Mouse (Mus musculus) neural tube, embryonic 11.5 days (tissue): ENCODE results near the gene Man1a. TPM values are rescaled to one million over a fixed set of nuclear protein-coding genes. Genes with fewer than 3 reads are reported as not detected.

Source experiments
- ATAC-seq: fragments of 200-750 bp; cut with Nextera tagmentation; 2 replicates; pipeline ENCODE4 v1.8.0; 2017; ENCODE audit warnings: moderate number of reproducible peaks, mild to moderate bottlenecking, moderate TSS enrichment, moderate library complexity; ENCODE audit not compliant: insufficient read depth, low FRiP score, low TSS enrichment
- DNase-seq: peaks from one replicate; pipeline ENCODE4 v3.0.0-alpha.2; 2015; ENCODE audit warnings: low spot score
- H3K27ac ChIP-seq: fragments of 300-500 bp; sonication (generic); 2 replicates; pipeline ENCODE4 v1.5.1; 2014; ENCODE audit warnings: low read depth, mild to moderate bottlenecking, low read length
- H3K27me3 ChIP-seq: fragments of 300-500 bp; sonication (generic); 2 replicates; pipeline ENCODE4 v1.6.1; 2014; ENCODE audit warnings: mild to moderate bottlenecking, low read length, mixed read lengths; ENCODE audit not compliant: control insufficient read depth, insufficient read depth
- H3K36me3 ChIP-seq: fragments of 300-500 bp; sonication (generic); 2 replicates; pipeline ENCODE4 v1.6.1; 2014; ENCODE audit warnings: mild to moderate bottlenecking, low read length, moderate library complexity, mixed read lengths; ENCODE audit not compliant: control insufficient read depth, insufficient read depth
- H3K4me1 ChIP-seq: fragments of 300-500 bp; sonication (generic); 2 replicates; pipeline ENCODE4 v1.6.1; 2014; ENCODE audit warnings: low read length, mixed read lengths; ENCODE audit not compliant: control insufficient read depth, insufficient read depth
- H3K4me2 ChIP-seq: fragments of 300-500 bp; sonication (generic); 2 replicates; pipeline ENCODE4 v1.6.1; 2014; ENCODE audit warnings: low read depth, mild to moderate bottlenecking, moderate library complexity
- H3K4me3 ChIP-seq: fragments of 300-500 bp; sonication (generic); 2 replicates; pipeline ENCODE4 v1.5.1; 2014; ENCODE audit warnings: low read depth, low read length
- H3K9ac ChIP-seq: fragments of 300-500 bp; sonication (generic); 2 replicates; pipeline ENCODE4 v1.6.1; 2014; ENCODE audit warnings: mild to moderate bottlenecking, low read length
- H3K9me3 ChIP-seq: fragments of 300-500 bp; sonication (generic); 2 replicates; pipeline ENCODE4 v1.6.1; 2016; ENCODE audit warnings: low read length; ENCODE audit not compliant: control insufficient read depth
- WGBS: fragments of 180-500 bp; shearing (Covaris S2); extraction: QIAGEN DNeasy Blood & Tissue Kit; methylation state at CpG from one replicate; pipeline ENCODE4 v1.1.7; 2014; 5-methylcytosine and 5-hydroxymethylcytosine counted together
- polyA plus RNA-seq: library from polyadenylated mRNA; unstranded; fragments of >200 nt; fragmentation: Nextera tagmentation; extraction: Ambion mirVana; gene quantifications from 2 replicates; pipeline ENCODE4 v1.2.1, GENCODE M21; 2014

Gene Man1a
- polyA plus RNA-seq, 1 experiment from 2014 or later = 2.8 TPM

- DNase-seq = no peak
Measured at GRCm38 (mm10) chr10:54087346-54087745, 10.9 kb upstream of the Man1a start.

GRCm38 (mm10) chr10:54085073-54085472, 8.7 kb upstream of the Man1a start:
- DNase-seq = no peak
- H3K4me3 ChIP-seq = no peak overlapping the region
- H3K4me2 ChIP-seq = no peak overlapping the region
- H3K27me3 ChIP-seq = no peaks in the 10 kb centered on the region
- no peak overlapping the region for H3K27ac ChIP-seq
- no peak for ATAC-seq
- no peaks in the 10 kb centered on the region for H3K36me3 ChIP-seq
- H3K4me1 ChIP-seq = no peaks in the 10 kb centered on the region
- no peak overlapping the region for H3K9ac ChIP-seq
- H3K9me3 ChIP-seq = no peaks in the 10 kb centered on the region
- 80% methylated on average over 2 of the region's 2 CpGs for WGBS

More at GRCm38 (mm10) chr10:54087346-54087745, 10.9 kb upstream of the Man1a start:
- no peak overlapping the region for H3K4me3 ChIP-seq
- H3K9me3 ChIP-seq = no peaks in the 10 kb centered on the region
- 93% methylated on average over 3 of the region's 3 CpGs for WGBS
- no peak overlapping the region for H3K9ac ChIP-seq
- no peak overlapping the region for H3K27ac ChIP-seq
- no peaks in the 10 kb centered on the region for H3K36me3 ChIP-seq
- no peaks in the 10 kb centered on the region for H3K4me1 ChIP-seq
- H3K27me3 ChIP-seq = no peaks in the 10 kb centered on the region
- ATAC-seq = no peak
- no peak overlapping the region for H3K4me2 ChIP-seq

GRCm38 (mm10) chr10:54077005-54077404, 596 bp upstream of the Man1a start:
- peaks cover 6% of the 10 kb centered on the region; the same call in 1 of the 2 replicates for H3K4me1 ChIP-seq
- ATAC-seq (no peak), DNase-seq (no peak)
- H3K9me3 ChIP-seq = no peaks in the 10 kb centered on the region
- no peak overlapping the region for H3K27ac ChIP-seq
- no peak overlapping the region for H3K4me2 ChIP-seq
- no peak overlapping the region for H3K9ac ChIP-seq
- WGBS = 65% methylated on average over 3 of the region's 3 CpGs
- no peak overlapping the region for H3K4me3 ChIP-seq
- no peaks in the 10 kb centered on the region for H3K36me3 ChIP-seq
- peaks cover 3% of the 10 kb centered on the region; the same call in 1 of the 2 replicates for H3K27me3 ChIP-seq

- Histone ChIP-seq H3K36me3 (no peaks in the 10 kb centered on the region), H3K27me3 (peaks cover 3% of the 10 kb centered on the region; the same call in 1 of the 2 replicates), H3K4me2 (peak overlapping the region; percentile 99), H3K4me1 (peaks cover 6% of the 10 kb centered on the region; the same call in 1 of the 2 replicates), H3K4me3 (peak overlapping the region; percentile 68), H3K9ac (peak overlapping the region; percentile 54), H3K9me3 (no peaks in the 10 kb centered on the region), H3K27ac (no peak overlapping the region)
- DNase-seq = peak; percentile 91
- ATAC-seq = peak; percentile 97
- WGBS = under 1% methylated on average over 48 of the region's 68 CpGs
Measured at GRCm38 (mm10) chr10:54075441-54076010, 883 bp downstream of the Man1a start.

GRCm38 (mm10) chr10:54074609-54075421, 1.6 kb downstream of the Man1a start:
- Histone ChIP-seq H3K4me1 (peaks cover 6% of the 10 kb centered on the region; the same call in 1 of the 2 replicates), H3K27me3 (peaks cover 3% of the 10 kb centered on the region; the same call in 1 of the 2 replicates), H3K4me2 (peak overlapping the region; percentile 99), H3K9me3 (no peaks in the 10 kb centered on the region), H3K4me3 (peak overlapping the region; percentile 68), H3K27ac (no peak overlapping the region), H3K9ac (peak overlapping the region; percentile 54), H3K36me3 (no peaks in the 10 kb centered on the region)
- ATAC-seq = peak; percentile 58
- WGBS = under 1% methylated on average over 56 of the region's 73 CpGs
- peak; percentile 68 for DNase-seq

GRCm38 (mm10) chr10:54074247-54074608, 2.2 kb downstream of the Man1a start:
- H3K4me3 ChIP-seq = peak overlapping the region; percentile 68
- H3K27ac ChIP-seq = no peak overlapping the region
- under 1% methylated on average over 14 of the region's 14 CpGs for WGBS
- peak overlapping the region; percentile 54 for H3K9ac ChIP-seq
- DNase-seq (no peak), ATAC-seq (no peak)
- no peaks in the 10 kb centered on the region for H3K36me3 ChIP-seq
- H3K27me3 ChIP-seq = peaks cover 3% of the 10 kb centered on the region; the same call in 1 of the 2 replicates
- peaks cover 6% of the 10 kb centered on the region; the same call in 1 of the 2 replicates for H3K4me1 ChIP-seq
- no peaks in the 10 kb centered on the region for H3K9me3 ChIP-seq
- peak overlapping the region; percentile 99 for H3K4me2 ChIP-seq

- Histone ChIP-seq H3K27me3 (peaks cover 3% of the 10 kb centered on the region; the same call in 1 of the 2 replicates), H3K4me3 (peak overlapping the region; percentile 68), H3K27ac (no peak overlapping the region), H3K4me1 (peaks cover 6% of the 10 kb centered on the region; the same call in 1 of the 2 replicates), H3K9me3 (no peaks in the 10 kb centered on the region), H3K36me3 (no peaks in the 10 kb centered on the region), H3K9ac (no peak overlapping the region), H3K4me2 (peak overlapping the region; percentile 99)
- 69% methylated on average over 6 of the region's 6 CpGs for WGBS
- ATAC-seq (no peak), DNase-seq (no peak)
Measured at GRCm38 (mm10) chr10:54073641-54074203, 2.7 kb downstream of the Man1a start.

GRCm38 (mm10) chr10:54072336-54072735, 4.1 kb downstream of the Man1a start:
- ATAC-seq = no peak
- Histone ChIP-seq H3K9me3 (no peaks in the 10 kb centered on the region), H3K27me3 (peaks cover 3% of the 10 kb centered on the region; the same call in 1 of the 2 replicates), H3K9ac (no peak overlapping the region), H3K4me3 (no peak overlapping the region), H3K27ac (no peak overlapping the region), H3K4me1 (peaks cover 6% of the 10 kb centered on the region; the same call in 1 of the 2 replicates), H3K4me2 (no peak overlapping the region), H3K36me3 (no peaks in the 10 kb centered on the region)
- 87% methylated on average over 2 of the region's 2 CpGs for WGBS
- no peak for DNase-seq
